Mouse (Mus musculus): ENCODE data around the gene Foxl1. TPM values are rescaled to one million over a fixed set of nuclear protein-coding genes. Genes with fewer than 3 reads are reported as not detected.

Gene Foxl1
- polyA plus RNA-seq, 1 experiment from 2014 or later = 2.0 TPM

GRCm38 (mm10) chr8:121108657-121109056 is 19.1 kb upstream of the Foxl1 start:
- Histone ChIP-seq H3K4me3 (peak overlapping the region; percentile 95), H3K36me3 (peaks cover 20% of the 10 kb centered on the region), H3K9me3 (no peaks in the 10 kb centered on the region), H3K27ac (peak overlapping the region; percentile 95), H3K27me3 (ENCODE audit: insufficient read depth, poor library complexity, severe bottlenecking) (peaks cover 30% of the 10 kb centered on the region), H3K4me1 (peaks cover 41% of the 10 kb centered on the region)
- WGBS = 15% methylated on average over 5 of the region's 5 CpGs
- DNase-seq (ENCODE audit: low spot score) = no peak

- no peak for DNase-seq (ENCODE audit: low spot score)
- Histone ChIP-seq H3K9me3 (no peaks in the 10 kb centered on the region), H3K27me3 (ENCODE audit: insufficient read depth, poor library complexity, severe bottlenecking) (peaks cover 51% of the 10 kb centered on the region), H3K27ac (no peak overlapping the region), H3K36me3 (peaks cover 2% of the 10 kb centered on the region; the same call in 1 of the 2 replicates), H3K4me1 (peaks cover 41% of the 10 kb centered on the region), H3K4me3 (no peak overlapping the region)
- WGBS = 40% methylated on average over 7 of the region's 7 CpGs
These were observed 16.4 kb upstream of the Foxl1 start for GRCm38 (mm10) chr8:121111145-121111907.

- WGBS = 2% methylated on average over 21 of the region's 21 CpGs
- Histone ChIP-seq H3K27ac (no peak overlapping the region), H3K9me3 (no peaks in the 10 kb centered on the region), H3K4me3 (peak overlapping the region; percentile 27; the same call in 1 of the 2 replicates), H3K4me1 (peaks cover 43% of the 10 kb centered on the region), H3K36me3 (0 out of 2 replicates have a peak, but pooled peaks cover 6% of the 10 kb centered on the region), H3K27me3 (ENCODE audit: insufficient read depth, poor library complexity, severe bottlenecking) (peaks cover 70% of the 10 kb centered on the region)
- peak; percentile 95 for DNase-seq (ENCODE audit: low spot score)
These were observed 14.5 kb upstream of the Foxl1 start for GRCm38 (mm10) chr8:121113261-121113660.

- H3K4me1 ChIP-seq = peaks cover 43% of the 10 kb centered on the region
- H3K36me3 ChIP-seq = 0 out of 2 replicates have a peak, but pooled peaks cover 6% of the 10 kb centered on the region
- under 1% methylated on average over 25 of the region's 25 CpGs for WGBS
- H3K4me3 ChIP-seq = peak overlapping the region; percentile 78
- peaks cover 89% of the 10 kb centered on the region for H3K27me3 ChIP-seq (ENCODE audit: insufficient read depth, poor library complexity, severe bottlenecking)
- no peaks in the 10 kb centered on the region for H3K9me3 ChIP-seq
- H3K27ac ChIP-seq = peak overlapping the region; percentile 62; the same call in 1 of the 2 replicates
- DNase-seq (ENCODE audit: low spot score) = no peak
These were observed 12.6 kb upstream of the Foxl1 start for GRCm38 (mm10) chr8:121115136-121115535.

- Histone ChIP-seq H3K27ac (peak within 1 kb of the TSS; percentile 89), H3K4me1 (peaks cover 44% of the 10 kb centered on the region), H3K27me3 (ENCODE audit: insufficient read depth, poor library complexity, severe bottlenecking) (peaks cover 92% of the 10 kb centered on the region), H3K36me3 (peaks cover 6% of the 10 kb centered on the region; the same call in 1 of the 2 replicates), H3K9me3 (no peaks in the 10 kb centered on the region), H3K4me3 (peak within 1 kb of the TSS; percentile 78)
- under 1% methylated on average over 25 of the region's 25 CpGs for WGBS
- DNase-seq (ENCODE audit: low spot score) = peak; percentile 93
These were observed 11.8 kb upstream of the Foxl1 start, which contains the start of gene Foxc2 for GRCm38 (mm10) chr8:121115948-121116347. Gene Foxc2, plus strand, starts transcription at chr8:121116171.

- Histone ChIP-seq H3K36me3 (peaks cover 9% of the 10 kb centered on the region; the same call in 1 of the 2 replicates), H3K4me1 (peaks cover 49% of the 10 kb centered on the region), H3K4me3 (peak overlapping the region; percentile 78), H3K27ac (peak overlapping the region; percentile 89), H3K27me3 (ENCODE audit: insufficient read depth, poor library complexity, severe bottlenecking) (peaks cover 94% of the 10 kb centered on the region), H3K9me3 (no peaks in the 10 kb centered on the region)
- under 1% methylated on average over 55 of the region's 55 CpGs for WGBS
- peak; percentile 78 for DNase-seq (ENCODE audit: low spot score)
These were observed 11.1 kb upstream of the Foxl1 start for GRCm38 (mm10) chr8:121116591-121117185.

- H3K4me1 ChIP-seq = peaks cover 54% of the 10 kb centered on the region
- no peaks in the 10 kb centered on the region for H3K9me3 ChIP-seq
- peaks cover 96% of the 10 kb centered on the region for H3K27me3 ChIP-seq (ENCODE audit: insufficient read depth, poor library complexity, severe bottlenecking)
- peak overlapping the region; percentile 78 for H3K4me3 ChIP-seq
- H3K27ac ChIP-seq = peak overlapping the region; percentile 89
- DNase-seq (ENCODE audit: low spot score) = peak; percentile 78
- H3K36me3 ChIP-seq = peaks cover 10% of the 10 kb centered on the region; the same call in 1 of the 2 replicates
- WGBS = 1% methylated on average over 62 of the region's 62 CpGs
These were observed 10.5 kb upstream of the Foxl1 start for GRCm38 (mm10) chr8:121117186-121117651.

- WGBS = under 1% methylated on average over 28 of the region's 28 CpGs
- Histone ChIP-seq H3K27me3 (ENCODE audit: insufficient read depth, poor library complexity, severe bottlenecking) (peaks cover 96% of the 10 kb centered on the region), H3K9me3 (no peaks in the 10 kb centered on the region), H3K4me3 (peak overlapping the region; percentile 78), H3K27ac (peak overlapping the region; percentile 89), H3K36me3 (peaks cover 16% of the 10 kb centered on the region; the same call in 1 of the 2 replicates), H3K4me1 (peaks cover 60% of the 10 kb centered on the region)
- DNase-seq (ENCODE audit: low spot score) = peak; percentile 77
These were observed 9.8 kb upstream of the Foxl1 start for GRCm38 (mm10) chr8:121117906-121118305.

GRCm38 (mm10) chr8:121118634-121119420 is 8.9 kb upstream of the Foxl1 start:
- peak; percentile 73 for DNase-seq (ENCODE audit: low spot score)
- WGBS = 2% methylated on average over 18 of the region's 18 CpGs
- Histone ChIP-seq H3K27ac (peak overlapping the region; percentile 63; the same call in 1 of the 2 replicates), H3K9me3 (no peaks in the 10 kb centered on the region), H3K36me3 (peaks cover 21% of the 10 kb centered on the region; the same call in 1 of the 2 replicates), H3K4me1 (peaks cover 53% of the 10 kb centered on the region), H3K27me3 (ENCODE audit: insufficient read depth, poor library complexity, severe bottlenecking) (peaks cover 100% of the 10 kb centered on the region), H3K4me3 (peak overlapping the region; percentile 78)

GRCm38 (mm10) chr8:121119635-121120455 is 7.9 kb upstream of the Foxl1 start:
- DNase-seq (ENCODE audit: low spot score) = peak; percentile 70
- peak overlapping the region; percentile 78 for H3K4me3 ChIP-seq
- H3K4me1 ChIP-seq = peaks cover 57% of the 10 kb centered on the region
- peak overlapping the region; percentile 63 for H3K27ac ChIP-seq
- H3K36me3 ChIP-seq = peaks cover 21% of the 10 kb centered on the region; the same call in 1 of the 2 replicates
- 12% methylated on average over 12 of the region's 12 CpGs for WGBS
- H3K9me3 ChIP-seq = no peaks in the 10 kb centered on the region
- peaks cover 100% of the 10 kb centered on the region for H3K27me3 ChIP-seq (ENCODE audit: insufficient read depth, poor library complexity, severe bottlenecking)

- peak overlapping the region; percentile 78 for H3K4me3 ChIP-seq
- H3K36me3 ChIP-seq = peaks cover 21% of the 10 kb centered on the region; the same call in 1 of the 2 replicates
- DNase-seq (ENCODE audit: low spot score) = peak; percentile 68
- H3K9me3 ChIP-seq = no peaks in the 10 kb centered on the region
- H3K27ac ChIP-seq = peak overlapping the region; percentile 63
- WGBS = 20% methylated on average over 17 of the region's 17 CpGs
- peaks cover 100% of the 10 kb centered on the region for H3K27me3 ChIP-seq (ENCODE audit: insufficient read depth, poor library complexity, severe bottlenecking)
- H3K4me1 ChIP-seq = peaks cover 59% of the 10 kb centered on the region
These were observed 7.0 kb upstream of the Foxl1 start for GRCm38 (mm10) chr8:121120456-121121419.
